Mouse (Mus musculus) ES-Bruce4 (cell line): ENCODE data around the gene Nisch.

Source experiments
- CTCF ChIP-seq: IDR thresholded peaks from one replicate; pipeline ENCODE4 v1.8.1; 2011; ENCODE audit warnings: low read depth, low read length
- EP300 ChIP-seq: IDR thresholded peaks from 2 replicates; pipeline ENCODE4 v1.6.1; 2011; ENCODE audit warnings: low read depth, low read length; ENCODE audit not compliant: insufficient read depth
- POLR2A ChIP-seq: IDR thresholded peaks from one replicate; pipeline ENCODE4 v1.8.1; 2011; ENCODE audit warnings: low read length; ENCODE audit not compliant: insufficient read depth

- no peak for TF ChIP-seq CTCF
- no peak for TF ChIP-seq POLR2A
- no peak for TF ChIP-seq EP300
Measured at GRCm38 (mm10) chr14:31188771-31189181, 28.0 kb downstream of the Nisch start.
